Mouse (Mus musculus) left cerebral cortex, postnatal 14 days (tissue): ENCODE results near the gene A630023A22Rik. TPM values are rescaled to one million over a fixed set of nuclear protein-coding genes. Genes with fewer than 3 reads are reported as not detected.

Experiments
- DNase-seq, 2 experiments: peaks; one replicate each; pipeline ENCODE4 v3.0.0; 2021 to 2022; ENCODE audit warnings: low spot score in 2 of 2, mixed read lengths in 1 of 2
- intact Hi-C: fragments of 180-260 bp; cut with DNase I; formaldehyde crosslinking; loops from one replicate; pipeline ENCODE4 v1.15.1; 2025
- total RNA-seq, 2 experiments: library from RNA; stranded (reverse); gene quantifications; 2 replicates each; pipeline ENCODE4 v1.2.3; 2021

Gene A630023A22Rik
- total RNA-seq, 2 experiments from 2014 or later: not detected

GRCm38 (mm10) chr14:34001445-34001844, 101.1 kb downstream of the A630023A22Rik start:
- no peak for DNase-seq
- intact Hi-C loops: no loop called here

Other genes with a start within 250 kb of the A630023A22Rik start
- gene Gdf10, start 179.2 kb downstream of the A630023A22Rik start, total RNA-seq: 1 to 10 TPM; 5.4 to 5.6 TPM
- gene Gdf2, start 161.7 kb downstream of the A630023A22Rik start, total RNA-seq: not detected
- gene Rbp3, start 148.8 kb downstream of the A630023A22Rik start, total RNA-seq: not detected
- gene Zfp488, start 124.0 kb downstream of the A630023A22Rik start, total RNA-seq: 1 to 10 TPM; 4.8 to 5.9 TPM
- not detected for gene Gm30083, start 87.6 kb downstream of the A630023A22Rik start, total RNA-seq
- not detected for gene Gm5460, start 86.0 kb downstream of the A630023A22Rik start, total RNA-seq
- not detected for gene Antxrl, start 50.0 kb downstream of the A630023A22Rik start, total RNA-seq
- gene Anxa8, start 16.8 kb downstream of the A630023A22Rik start, total RNA-seq: under 1 TPM; 0.76 to 0.97 TPM
- gene Npy4r, start 49.7 kb upstream of the A630023A22Rik start, total RNA-seq: not detected
- gene Gprin2, start 98.9 kb upstream of the A630023A22Rik start, total RNA-seq: 1 to 10 TPM; 1.7 to 2.7 TPM
- gene Syt15, start 116.8 kb upstream of the A630023A22Rik start, total RNA-seq: 1 to 10 TPM in 1 of 2 experiments, under 1 TPM in 1; 0.83 to 1.4 TPM
- 10 to 100 TPM; 11.2 to 11.8 TPM for gene Shld2, start 207.7 kb upstream of the A630023A22Rik start, total RNA-seq
- gene Glud1, start 208.0 kb upstream of the A630023A22Rik start, total RNA-seq: 100 to 1,000 TPM; 320 to 321 TPM